Mouse (Mus musculus) lung, embryonic 15.5 days (tissue): ENCODE data around the gene Vpreb3. TPM values are rescaled to one million over a fixed set of nuclear protein-coding genes. Genes with fewer than 3 reads are reported as not detected.
"Not testable (repeated sequence)": the region's sequence is repeated elsewhere in the genome, so short reads cannot be mapped to it uniquely, and the experiment has no call there.

ENCODE experiments used
- ATAC-seq: fragments of 200-750 bp; cut with Nextera tagmentation; 2 replicates; pipeline ENCODE4 v1.8.0; 2017; ENCODE audit warnings: moderate number of reproducible peaks, borderline replicate concordance; ENCODE audit not compliant: low FRiP score, low TSS enrichment; ENCODE audit errors: extremely low read depth
- H3K27ac ChIP-seq: fragments of 300-500 bp; sonication (generic); 2 replicates; pipeline ENCODE4 v1.5.1; 2015; ENCODE audit warnings: moderate library complexity, mild to moderate bottlenecking, inconsistent platforms
- H3K27me3 ChIP-seq: fragments of 300-500 bp; sonication (generic); 2 replicates; pipeline ENCODE4 v1.6.1; 2015; ENCODE audit warnings: inconsistent platforms
- H3K36me3 ChIP-seq: fragments of 300-500 bp; sonication (generic); 2 replicates; pipeline ENCODE4 v1.6.1; 2015; ENCODE audit warnings: inconsistent platforms
- H3K4me1 ChIP-seq: fragments of 300-500 bp; sonication (generic); 2 replicates; pipeline ENCODE4 v1.6.1; 2015; ENCODE audit warnings: inconsistent platforms
- H3K4me2 ChIP-seq: fragments of 300-500 bp; sonication (generic); 2 replicates; pipeline ENCODE4 v1.6.1; 2015; ENCODE audit warnings: inconsistent platforms, mild to moderate bottlenecking, moderate library complexity
- H3K4me3 ChIP-seq: fragments of 300-500 bp; sonication (generic); 2 replicates; pipeline ENCODE4 v1.5.1; 2015; ENCODE audit warnings: mild to moderate bottlenecking, inconsistent platforms
- H3K9ac ChIP-seq: fragments of 300-500 bp; sonication (generic); 2 replicates; pipeline ENCODE4 v1.6.1; 2015; ENCODE audit warnings: inconsistent platforms
- H3K9me3 ChIP-seq: fragments of 300-500 bp; sonication (generic); 2 replicates; pipeline ENCODE4 v1.6.1; 2016; ENCODE audit warnings: inconsistent platforms
- WGBS: fragments of 180-500 bp; shearing (Covaris S2); methylation state at CpG from one replicate; pipeline ENCODE4 v1.1.7; 2015; 5-methylcytosine and 5-hydroxymethylcytosine counted together
- polyA plus RNA-seq: library from polyadenylated mRNA; unstranded; fragments of >200 nt; fragmentation: Nextera tagmentation; extraction: Ambion mirVana; gene quantifications from 2 replicates; pipeline ENCODE4 v1.2.1, GENCODE M21; 2015

Gene Vpreb3
- polyA plus RNA-seq, 1 experiment from 2014 or later: 0.95 TPM

GRCm38 (mm10) chr10:75993616-75994240 is 50.9 kb downstream of the Vpreb3 start:
- Histone ChIP-seq H3K4me3 (no peak overlapping the region), H3K9ac (no peak overlapping the region), H3K27me3 (no peaks in the 10 kb centered on the region), H3K4me2 (no peak overlapping the region), H3K36me3 (no peaks in the 10 kb centered on the region), H3K9me3 (no peaks in the 10 kb centered on the region), H3K27ac (no peak overlapping the region), H3K4me1 (no peaks in the 10 kb centered on the region)
- ATAC-seq: no peak
- WGBS: 69% methylated on average over 15 of the region's 15 CpGs

GRCm38 (mm10) chr10:75994531-75995210 is 51.8 kb downstream of the Vpreb3 start:
- not testable (repeated sequence) for H3K4me3 ChIP-seq, H3K9me3 ChIP-seq, H3K9ac ChIP-seq, H3K4me1 ChIP-seq, H3K27ac ChIP-seq, ATAC-seq, H3K27me3 ChIP-seq, H3K4me2 ChIP-seq, H3K36me3 ChIP-seq
- whole genome bisulfite sequencing: 69% methylated on average over 13 of the region's 13 CpGs

- Histone ChIP-seq H3K36me3 (no peaks in the 10 kb centered on the region), H3K4me2 (no peak overlapping the region), H3K27ac (no peak overlapping the region), H3K9me3 (no peaks in the 10 kb centered on the region), H3K4me1 (no peaks in the 10 kb centered on the region), H3K27me3 (no peaks in the 10 kb centered on the region), H3K9ac (no peak overlapping the region), H3K4me3 (no peak overlapping the region)
- no peak for ATAC-seq
- 71% methylated on average over 11 of the region's 11 CpGs for WGBS
These were observed 52.6 kb downstream of the Vpreb3 start for GRCm38 (mm10) chr10:75995463-75995862.

GRCm38 (mm10) chr10:75996315-75996714 is 53.5 kb downstream of the Vpreb3 start:
- Histone ChIP-seq H3K36me3 (no peaks in the 10 kb centered on the region), H3K9ac (no peak overlapping the region), H3K9me3 (no peaks in the 10 kb centered on the region), H3K27ac (no peak overlapping the region), H3K4me1 (no peaks in the 10 kb centered on the region), H3K4me2 (no peak overlapping the region), H3K27me3 (no peaks in the 10 kb centered on the region), H3K4me3 (no peak overlapping the region)
- no peak for ATAC-seq
- 16% methylated on average over 3 of the region's 3 CpGs for WGBS

Other genes with a start within 250 kb of the Vpreb3 start
- gene Cabin1, start 178.7 kb upstream of the Vpreb3 start, polyA plus RNA-seq: 30.7 and 38.7 TPM in 2 replicates
- 62.2 and 79.4 TPM in 2 replicates for gene Ddt, start 169.6 kb upstream of the Vpreb3 start, polyA plus RNA-seq
- not detected in 2 replicates for gene Gm20441, start 162.1 kb upstream of the Vpreb3 start, polyA plus RNA-seq
- gene Gstt3, start 161.6 kb upstream of the Vpreb3 start, polyA plus RNA-seq: 27.7 and 27.8 TPM in 2 replicates
- 31.7 and 31.9 TPM in 2 replicates for gene Gstt1, start 144.5 kb upstream of the Vpreb3 start, polyA plus RNA-seq
- gene Gstt4, start 120.5 kb upstream of the Vpreb3 start, polyA plus RNA-seq: not detected in 2 replicates
- gene Gstt2, start 105.6 kb upstream of the Vpreb3 start, polyA plus RNA-seq: 37.3 and 39.1 TPM in 2 replicates
- gene Mif, start 82.8 kb upstream of the Vpreb3 start, polyA plus RNA-seq: 1,625 and 1,841 TPM in 2 replicates
- gene Derl3, start 49.6 kb upstream of the Vpreb3 start, polyA plus RNA-seq: 1.8 and 2.5 TPM in 2 replicates
- gene Smarcb1, start 21.4 kb upstream of the Vpreb3 start, polyA plus RNA-seq: 205 and 213 TPM in 2 replicates
- 51.1 and 55.3 TPM in 2 replicates for gene Chchd10, start 9.9 kb upstream of the Vpreb3 start, polyA plus RNA-seq
- gene Mmp11, start 6.6 kb upstream of the Vpreb3 start, polyA plus RNA-seq: 75.9 and 83.4 TPM in 2 replicates
- gene Gm867, start 2.4 kb upstream of the Vpreb3 start, polyA plus RNA-seq: 0.42 and 0.59 TPM in 2 replicates
- gene Gm5134, start 11.5 kb downstream of the Vpreb3 start, polyA plus RNA-seq: 0.05 TPM in 1 of 2 replicates, not detected in the other
- gene Zfp280b, start 89.6 kb downstream of the Vpreb3 start, polyA plus RNA-seq: 20.8 and 22.0 TPM in 2 replicates
- gene Slc5a4b, start 167.9 kb downstream of the Vpreb3 start, polyA plus RNA-seq: not detected in 2 replicates
- not detected in 2 replicates for gene Slc5a4a, start 204.4 kb downstream of the Vpreb3 start, polyA plus RNA-seq